Mouse (Mus musculus): ENCODE measurements around the gene Ramac. TPM values are rescaled to one million over a fixed set of nuclear protein-coding genes. Genes with fewer than 3 reads are reported as not detected.

Gene Ramac
- polyA plus RNA-seq, 1 experiment from 2014 or later = 145 TPM

GRCm38 (mm10) chr7:81772786-81773539 is 10.2 kb downstream of the Ramac start:
- ATAC-seq = peak; percentile 37; the same call in 1 of the 2 replicates
- Histone ChIP-seq H3K4me1 (ENCODE audit: control insufficient read depth, insufficient read depth, low read depth, low read length) (no peaks in the 10 kb centered on the region), H3K9ac (ENCODE audit: low read depth, low read length) (no peak overlapping the region), H3K4me2 (ENCODE audit: low read length) (no peak overlapping the region), H3K27me3 (replicated peaks; ENCODE audit: control insufficient read depth, insufficient read depth, low read length) (no peaks in the 10 kb centered on the region), H3K4me3 (ENCODE audit: low read length) (no peak overlapping the region), H3K27ac (ENCODE audit: low read depth, low read length) (peak overlapping the region; percentile 44; the same call in 1 of the 2 replicates), H3K36me3 (ENCODE audit: control insufficient read depth, insufficient read depth, low read length) (no peaks in the 10 kb centered on the region; the same call in 1 of the 2 replicates), H3K9me3 (ENCODE audit: control insufficient read depth, low read length) (peaks cover 4% of the 10 kb centered on the region; the same call in 1 of the 2 replicates)
- WGBS = 84% methylated on average over 10 of the region's 10 CpGs

DNA sequence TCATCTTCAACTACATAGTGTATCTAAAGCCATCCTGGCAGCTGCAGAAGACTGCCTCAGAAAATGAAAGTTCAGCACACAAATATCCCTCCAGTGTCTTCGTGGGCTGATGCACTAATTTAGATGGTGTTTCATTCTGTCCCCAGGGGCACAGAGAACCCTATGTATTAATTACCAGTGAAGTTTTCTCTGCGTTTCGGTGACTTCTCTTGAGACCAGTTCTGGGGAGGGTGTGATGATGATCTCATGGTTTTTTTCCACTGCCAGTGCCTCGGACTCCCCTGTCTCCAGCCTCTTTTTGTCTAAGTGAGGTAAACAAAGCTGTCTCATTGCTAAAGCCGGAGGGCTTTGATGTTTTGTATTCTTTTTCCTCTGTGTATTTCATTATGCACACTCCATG is 12.6 kb downstream of the Ramac start:
- peaks cover 4% of the 10 kb centered on the region for H3K9me3 ChIP-seq (ENCODE audit: control insufficient read depth, low read length)
- H3K27me3 ChIP-seq (replicated peaks; ENCODE audit: control insufficient read depth, insufficient read depth, low read length) = no peaks in the 10 kb centered on the region
- 71% methylated on average over 5 of the region's 5 CpGs for WGBS
- H3K27ac ChIP-seq (ENCODE audit: low read depth, low read length) = no peak overlapping the region
- H3K4me1 ChIP-seq (ENCODE audit: control insufficient read depth, insufficient read depth, low read depth, low read length) = no peaks in the 10 kb centered on the region
- H3K36me3 ChIP-seq (ENCODE audit: control insufficient read depth, insufficient read depth, low read length) = peaks cover 5% of the 10 kb centered on the region
- H3K4me2 ChIP-seq (ENCODE audit: low read length) = no peak overlapping the region
- ATAC-seq = no peak
- no peak overlapping the region for H3K9ac ChIP-seq (ENCODE audit: low read depth, low read length)
- H3K4me3 ChIP-seq (ENCODE audit: low read length) = no peak overlapping the region

- no peak overlapping the region for H3K27ac ChIP-seq (ENCODE audit: low read depth, low read length)
- H3K9me3 ChIP-seq (ENCODE audit: control insufficient read depth, low read length) = peaks cover 7% of the 10 kb centered on the region
- WGBS = 68% methylated on average over 10 of the region's 10 CpGs
- H3K4me3 ChIP-seq (ENCODE audit: low read length) = no peak overlapping the region
- peaks cover 16% of the 10 kb centered on the region for H3K36me3 ChIP-seq (ENCODE audit: control insufficient read depth, insufficient read depth, low read length)
- no peaks in the 10 kb centered on the region for H3K4me1 ChIP-seq (ENCODE audit: control insufficient read depth, insufficient read depth, low read depth, low read length)
- no peak overlapping the region for H3K4me2 ChIP-seq (ENCODE audit: low read length)
- H3K27me3 ChIP-seq (replicated peaks; ENCODE audit: control insufficient read depth, insufficient read depth, low read length) = no peaks in the 10 kb centered on the region
- H3K9ac ChIP-seq (ENCODE audit: low read depth, low read length) = no peak overlapping the region
- no peak for ATAC-seq
Observed at GRCm38 (mm10) chr7:81777667-81778218, 15.0 kb downstream of the Ramac start.

GRCm38 (mm10) chr7:81788536-81788935 is 25.8 kb downstream of the Ramac start:
- H3K27me3 ChIP-seq (replicated peaks; ENCODE audit: control insufficient read depth, insufficient read depth, low read length) = no peaks in the 10 kb centered on the region
- H3K27ac ChIP-seq (ENCODE audit: low read depth, low read length) = peak overlapping the region; percentile 99
- peak overlapping the region; percentile 85 for H3K4me2 ChIP-seq (ENCODE audit: low read length)
- 3% methylated on average over 5 of the region's 5 CpGs for WGBS
- H3K36me3 ChIP-seq (ENCODE audit: control insufficient read depth, insufficient read depth, low read length) = peaks cover 2% of the 10 kb centered on the region; the same call in 1 of the 2 replicates
- H3K4me1 ChIP-seq (ENCODE audit: control insufficient read depth, insufficient read depth, low read depth, low read length) = peaks cover 12% of the 10 kb centered on the region
- H3K9me3 ChIP-seq (ENCODE audit: control insufficient read depth, low read length) = no peaks in the 10 kb centered on the region
- peak; percentile 10 for ATAC-seq
- peak overlapping the region; percentile 87 for H3K9ac ChIP-seq (ENCODE audit: low read depth, low read length)
- H3K4me3 ChIP-seq (ENCODE audit: low read length) = peak overlapping the region; percentile 72

DNA sequence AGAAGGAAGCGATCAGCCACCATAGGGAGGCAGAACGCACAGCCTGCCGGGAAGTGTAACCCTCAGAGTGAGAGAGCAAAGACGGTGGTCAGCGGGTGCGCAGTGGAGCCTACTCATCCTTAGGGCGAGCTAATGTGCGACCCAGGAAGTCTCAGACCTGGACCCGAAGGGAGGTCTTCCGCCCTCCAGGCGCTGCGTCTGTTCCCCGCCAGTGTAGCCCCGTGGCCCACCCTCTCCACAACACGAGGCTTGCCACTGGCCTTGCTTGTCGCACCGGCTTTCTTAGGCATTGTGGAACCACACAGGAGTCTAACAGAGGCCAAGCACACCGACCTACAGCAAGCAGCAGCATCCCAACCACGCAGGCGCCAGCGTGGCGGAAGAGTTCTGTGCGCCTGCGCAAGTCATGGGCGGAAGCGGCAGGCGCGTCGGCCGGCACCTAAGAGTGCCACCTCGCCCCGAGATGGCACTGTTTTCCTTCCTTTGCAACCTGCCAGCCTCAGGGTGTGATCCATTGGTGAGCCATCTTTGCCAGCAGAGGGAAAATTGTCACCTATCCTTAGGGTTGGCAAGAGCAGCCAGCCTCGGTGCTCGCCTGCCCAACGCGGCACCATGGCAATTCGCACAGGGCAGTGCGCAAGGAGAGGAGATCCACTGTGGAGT is 26.5 kb downstream of the Ramac start, which contains the start of gene 3110040N11Rik:
Gene 3110040N11Rik (minus strand): TSS at position 384 of the 663 bp plus-strand sequence.
- 0% methylated on average over 37 of the region's 38 CpGs for WGBS
- peak within 1 kb of the TSS; percentile 85 for H3K4me2 ChIP-seq (ENCODE audit: low read length)
- no peaks in the 10 kb centered on the region for H3K27me3 ChIP-seq (replicated peaks; ENCODE audit: control insufficient read depth, insufficient read depth, low read length)
- H3K4me1 ChIP-seq (ENCODE audit: control insufficient read depth, insufficient read depth, low read depth, low read length) = peaks cover 12% of the 10 kb centered on the region
- H3K36me3 ChIP-seq (ENCODE audit: control insufficient read depth, insufficient read depth, low read length) = peaks cover 2% of the 10 kb centered on the region; the same call in 1 of the 2 replicates
- ATAC-seq = peak; percentile 97
- H3K9ac ChIP-seq (ENCODE audit: low read depth, low read length) = peak within 1 kb of the TSS; percentile 87
- H3K27ac ChIP-seq (ENCODE audit: low read depth, low read length) = peak within 1 kb of the TSS; percentile 99
- H3K9me3 ChIP-seq (ENCODE audit: control insufficient read depth, low read length) = no peaks in the 10 kb centered on the region
- H3K4me3 ChIP-seq (ENCODE audit: low read length) = peak within 1 kb of the TSS; percentile 72

GRCm38 (mm10) chr7:81806067-81806466 is 43.3 kb downstream of the Ramac start:
- H3K9ac ChIP-seq (ENCODE audit: low read depth, low read length) = no peak overlapping the region
- 62% methylated on average over 5 of the region's 5 CpGs for WGBS
- H3K27ac ChIP-seq (ENCODE audit: low read depth, low read length) = no peak overlapping the region
- no peak overlapping the region for H3K4me3 ChIP-seq (ENCODE audit: low read length)
- 0 out of 2 replicates have a peak, but pooled peaks have one; percentile 48 for ATAC-seq
- no peaks in the 10 kb centered on the region for H3K9me3 ChIP-seq (ENCODE audit: control insufficient read depth, low read length)
- H3K4me2 ChIP-seq (ENCODE audit: low read length) = no peak overlapping the region
- 0 out of 2 replicates have a peak, but pooled peaks cover 4% of the 10 kb centered on the region for H3K36me3 ChIP-seq (ENCODE audit: control insufficient read depth, insufficient read depth, low read length)
- H3K27me3 ChIP-seq (replicated peaks; ENCODE audit: control insufficient read depth, insufficient read depth, low read length) = no peaks in the 10 kb centered on the region
- peaks cover 2% of the 10 kb centered on the region; the same call in 1 of the 2 replicates for H3K4me1 ChIP-seq (ENCODE audit: control insufficient read depth, insufficient read depth, low read depth, low read length)

Other genes starting within 250 kb of the Ramac start
- 0.15 and 0.57 TPM in 2 replicates for gene Fsd2, start 196.0 kb upstream of the Ramac start, polyA plus RNA-seq (2015; fragmentation: Nextera tagmentation; extraction: Ambion mirVana)
- 2.0 and 6.0 TPM in 2 replicates for gene Whamm, start 191.7 kb upstream of the Ramac start, polyA plus RNA-seq (2015; fragmentation: Nextera tagmentation; extraction: Ambion mirVana)
- gene Homer2, start 55.4 kb upstream of the Ramac start, polyA plus RNA-seq (2015; fragmentation: Nextera tagmentation; extraction: Ambion mirVana) = 23.5 and 26.3 TPM in 2 replicates
- gene 3110040N11Rik, start 26.6 kb downstream of the Ramac start, polyA plus RNA-seq (2015; fragmentation: Nextera tagmentation; extraction: Ambion mirVana) = 48.8 and 50.3 TPM in 2 replicates
- gene Btbd1, start 66.5 kb downstream of the Ramac start, polyA plus RNA-seq (2015; fragmentation: Nextera tagmentation; extraction: Ambion mirVana) = 80.6 and 91.0 TPM in 2 replicates
- gene Gm10160, start 92.9 kb downstream of the Ramac start, polyA plus RNA-seq (2015; fragmentation: Nextera tagmentation; extraction: Ambion mirVana) = not detected in 2 replicates
- gene Tm6sf1, start 96.1 kb downstream of the Ramac start, polyA plus RNA-seq (2015; fragmentation: Nextera tagmentation; extraction: Ambion mirVana) = 9.0 and 13.0 TPM in 2 replicates
- 47.6 and 49.5 TPM in 2 replicates for gene Hdgfl3, start 171.5 kb downstream of the Ramac start, polyA plus RNA-seq (2015; fragmentation: Nextera tagmentation; extraction: Ambion mirVana)
- 0.20 and 0.41 TPM in 2 replicates for gene Bnc1, start 229.4 kb downstream of the Ramac start, polyA plus RNA-seq (2015; fragmentation: Nextera tagmentation; extraction: Ambion mirVana)

All from hindbrain, embryonic 16.5 days (tissue).